Mouse (Mus musculus) G1E (cell line): Measurements from ENCODE around the gene AI467606. TPM values are rescaled to one million over a fixed set of nuclear protein-coding genes. Genes with fewer than 3 reads are reported as not detected.
"Not testable (repeated sequence)": the region's sequence is repeated elsewhere in the genome, so short reads cannot be mapped to it uniquely, and the experiment has no call there.

Experiments
- ATAC-seq: 2 replicates; pipeline ENCODE4 v1.8.0; 2016; ENCODE audit warnings: mild to moderate bottlenecking; ENCODE audit not compliant: insufficient number of reproducible peaks, poor library complexity, low FRiP score, severe bottlenecking; ENCODE audit errors: extremely low read depth
- DNase-seq: peaks from one replicate; pipeline ENCODE4 v3.0.0; 2012; ENCODE audit warnings: low spot score
- H3K27me3 ChIP-seq: 2 replicates; pipeline ENCODE4 v1.6.1; 2012; ENCODE audit warnings: mild to moderate bottlenecking, low read length, inconsistent platforms; ENCODE audit not compliant: insufficient read depth
- H3K36me3 ChIP-seq: replicated peaks from 2 replicates; pipeline ENCODE3; 2012; ENCODE audit warnings: mild to moderate bottlenecking, inconsistent platforms
- H3K4me1 ChIP-seq: 2 replicates; pipeline ENCODE4 v1.6.1; 2012; ENCODE audit warnings: low read depth, low read length, inconsistent platforms, mixed read lengths; ENCODE audit not compliant: insufficient read depth
- H3K4me3 ChIP-seq: 2 replicates; pipeline ENCODE4 v1.5.1; 2012; ENCODE audit warnings: low read depth, mild to moderate bottlenecking, inconsistent platforms, low read length, moderate library complexity, mixed read lengths
- H3K9me3 ChIP-seq: replicated peaks from 2 replicates; pipeline ENCODE4 v1.6.1; 2012; ENCODE audit warnings: inconsistent platforms
- CTCF ChIP-seq: IDR thresholded peaks from 2 replicates; pipeline ENCODE4 v1.5.1; 2012; ENCODE audit warnings: low read depth, low read length, inconsistent platforms, mixed read lengths
- GATA1 ChIP-seq: IDR thresholded peaks from 2 replicates; pipeline ENCODE4 v1.6.1; 2012; ENCODE audit warnings: borderline replicate concordance, low read length, inconsistent platforms, mixed read lengths
- GATA2 ChIP-seq: IDR thresholded peaks from 2 replicates; pipeline ENCODE4 v1.6.1; 2012; ENCODE audit warnings: low read depth, low read length, inconsistent platforms, borderline replicate concordance
- POLR2AphosphoS5 ChIP-seq: IDR thresholded peaks from 2 replicates; pipeline ENCODE4 v1.6.1; 2012; ENCODE audit warnings: low read depth, low read length, inconsistent platforms; ENCODE audit not compliant: insufficient replicate concordance
- TAL1 ChIP-seq: conservative IDR thresholded peaks from 2 replicates; pipeline ENCODE4 v1.6.1; 2012; ENCODE audit warnings: low read depth, low read length, inconsistent platforms, mixed read lengths
- polyA plus RNA-seq: library from polyadenylated mRNA; stranded (reverse); fragments of >175 nt; gene quantifications from 2 replicates; pipeline ENCODE4 v1.2.3, GENCODE M21; 2012
- total RNA-seq, 2 experiments: library from RNA; stranded (forward) in 1 of 2; stranded (reverse) in 1 of 2; fragments of 200-1000 nt in 1 of 2; fragments of >200 nt in 1 of 2; fragmentation: Nextera tagmentation in 1 of 2; gene quantifications; 2 replicates each; pipeline ENCODE4 v1.2.3; 2014 to 2017

AI467606 gene
- total and polyA plus RNA-seq, 3 experiments = 42.1 to 134 (median 42.2) TPM

GRCm38 (mm10) chr7:127082995-127083394 lies 8.2 kb upstream of the AI467606 start:
- TF ChIP-seq GATA2 = no peak
- TF ChIP-seq CTCF = no peak
- no peak for TF ChIP-seq POLR2AphosphoS5
- TF ChIP-seq TAL1 = no peak
- TF ChIP-seq GATA1 = no peak
- ATAC-seq (no peak), DNase-seq (no peak)
- Histone ChIP-seq H3K9me3 (no peaks in the 10 kb centered on the region), H3K4me3 (no peak overlapping the region), H3K27me3 (no peaks in the 10 kb centered on the region), H3K36me3 (no peaks in the 10 kb centered on the region), H3K4me1 (peaks cover 28% of the 10 kb centered on the region)

- no peak overlapping the region for H3K4me3 ChIP-seq
- DNase-seq = no peak
- no peaks in the 10 kb centered on the region for H3K27me3 ChIP-seq
- no peak for ATAC-seq
- no peak for TF ChIP-seq POLR2AphosphoS5
- no peak for TF ChIP-seq TAL1
- TF ChIP-seq GATA2 = no peak
- TF ChIP-seq GATA1 = no peak
- TF ChIP-seq CTCF = no peak
- H3K9me3 ChIP-seq = no peaks in the 10 kb centered on the region
- H3K4me1 ChIP-seq = peaks cover 30% of the 10 kb centered on the region
- no peaks in the 10 kb centered on the region for H3K36me3 ChIP-seq
These were observed 7.5 kb upstream of the AI467606 start for GRCm38 (mm10) chr7:127083689-127084088.

- no peaks in the 10 kb centered on the region for H3K27me3 ChIP-seq
- no peaks in the 10 kb centered on the region for H3K9me3 ChIP-seq
- peaks cover 41% of the 10 kb centered on the region for H3K4me1 ChIP-seq
- H3K4me3 ChIP-seq = no peak overlapping the region
- DNase-seq (no peak), ATAC-seq (no peak)
- TF ChIP-seq POLR2AphosphoS5 (no peak), CTCF (no peak), GATA1 (no peak), GATA2 (no peak), TAL1 (no peak)
- no peaks in the 10 kb centered on the region for H3K36me3 ChIP-seq
These were observed 6.4 kb upstream of the AI467606 start for GRCm38 (mm10) chr7:127084794-127085193.

GRCm38 (mm10) chr7:127085751-127086150 lies 5.4 kb upstream of the AI467606 start:
- ATAC-seq, H3K4me3 ChIP-seq, H3K9me3 ChIP-seq, H3K27me3 ChIP-seq, H3K36me3 ChIP-seq, DNase-seq: not testable (repeated sequence)
- peaks cover 51% of the 10 kb centered on the region for H3K4me1 ChIP-seq

- peaks cover 63% of the 10 kb centered on the region for H3K4me1 ChIP-seq
- not testable (repeated sequence) for DNase-seq, H3K9me3 ChIP-seq, H3K4me3 ChIP-seq, H3K36me3 ChIP-seq, ATAC-seq, H3K27me3 ChIP-seq
These were observed 3.7 kb upstream of the AI467606 start, which contains the start of gene Zg16 for GRCm38 (mm10) chr7:127087278-127088010. Gene Zg16, minus strand, starts transcription at chr7:127087328.

- ATAC-seq (no peak), DNase-seq (no peak)
- Histone ChIP-seq H3K4me1 (peaks cover 67% of the 10 kb centered on the region), H3K9me3 (no peaks in the 10 kb centered on the region), H3K27me3 (no peaks in the 10 kb centered on the region), H3K36me3 (peaks cover 12% of the 10 kb centered on the region), H3K4me3 (no peak overlapping the region)
- no peak for TF ChIP-seq GATA1
- TF ChIP-seq CTCF = no peak
- TF ChIP-seq TAL1 = no peak
- no peak for TF ChIP-seq POLR2AphosphoS5
- TF ChIP-seq GATA2 = no peak
These were observed 3.1 kb upstream of the AI467606 start for GRCm38 (mm10) chr7:127088083-127088482.
